Mouse (Mus musculus): Measurements from ENCODE around the gene Dennd1a. TPM values are rescaled to one million over a fixed set of nuclear protein-coding genes. Genes with fewer than 3 reads are reported as not detected.
A peak's percentile ranks its signal among the peaks of the same experiment; 100 is the strongest.

Dennd1a gene
- total RNA-seq, 2 experiments from 2014 or later, result 75.0 to 78.2 TPM

- DNase-seq (ENCODE audit: low spot score in 2 of 2), result no peak
Measured at GRCm38 (mm10) chr2:37782002-37782401, 505.2 kb downstream of the Dennd1a start.

GRCm38 (mm10) chr2:37781421-37781820 is 505.8 kb downstream of the Dennd1a start:
- no peak for DNase-seq (ENCODE audit: low spot score in 2 of 2)

GRCm38 (mm10) chr2:37780270-37780929 is 506.8 kb downstream of the Dennd1a start:
- no peak for DNase-seq (ENCODE audit: low spot score in 2 of 2)

GRCm38 (mm10) chr2:37777958-37778720 is 509.1 kb downstream of the Dennd1a start:
- no peak for DNase-seq (ENCODE audit: low spot score in 2 of 2)

GRCm38 (mm10) chr2:37776611-37777411 is 510.4 kb downstream of the Dennd1a start:
- no peak for DNase-seq (ENCODE audit: low spot score in 2 of 2)

- no peak for DNase-seq (ENCODE audit: low spot score in 2 of 2)
Measured at GRCm38 (mm10) chr2:37776016-37776415, 511.2 kb downstream of the Dennd1a start, which contains the start of gene Crb2. Crb2 (plus strand) TSS chr2:37776249.

GRCm38 (mm10) chr2:37774571-37774970 is 512.6 kb downstream of the Dennd1a start:
- peak in 1 of 2 experiments; percentile 50 for DNase-seq (ENCODE audit: low spot score in 2 of 2)

- peak; percentile 90 to 94 for DNase-seq (ENCODE audit: low spot score in 2 of 2)
Measured at GRCm38 (mm10) chr2:37771618-37772285, 515.4 kb downstream of the Dennd1a start.

GRCm38 (mm10) chr2:37769793-37770192 is 517.4 kb downstream of the Dennd1a start:
- DNase-seq (ENCODE audit: low spot score in 2 of 2), result no peak

- peak in 1 of 2 experiments; percentile 34 for DNase-seq (ENCODE audit: low spot score in 2 of 2)
Measured at GRCm38 (mm10) chr2:37768903-37769302, 518.3 kb downstream of the Dennd1a start.

GRCm38 (mm10) chr2:37767739-37768138 is 519.5 kb downstream of the Dennd1a start:
- DNase-seq (ENCODE audit: low spot score in 2 of 2), result no peak

GRCm38 (mm10) chr2:37767080-37767547 is 520.1 kb downstream of the Dennd1a start:
- DNase-seq (ENCODE audit: low spot score in 2 of 2), result peak; percentile 73 to 82

GRCm38 (mm10) chr2:37766027-37766761 is 521.0 kb downstream of the Dennd1a start:
- no peak for DNase-seq (ENCODE audit: low spot score in 2 of 2)

GRCm38 (mm10) chr2:37765082-37765483 is 522.1 kb downstream of the Dennd1a start:
- DNase-seq (ENCODE audit: low spot score in 2 of 2), result peak; percentile 64 to 82

- no peak for DNase-seq (ENCODE audit: low spot score in 2 of 2)
Measured at GRCm38 (mm10) chr2:37764514-37764913, 522.7 kb downstream of the Dennd1a start.

- DNase-seq (ENCODE audit: low spot score in 2 of 2), result no peak
Measured at GRCm38 (mm10) chr2:37763638-37764037, 523.6 kb downstream of the Dennd1a start.

GRCm38 (mm10) chr2:37760633-37761032 is 526.6 kb downstream of the Dennd1a start:
- DNase-seq (ENCODE audit: low spot score in 2 of 2), result no peak

- DNase-seq (ENCODE audit: low spot score in 2 of 2), result peak in 1 of 2 experiments; percentile 26
Measured at GRCm38 (mm10) chr2:37758343-37759015, 528.7 kb downstream of the Dennd1a start.

GRCm38 (mm10) chr2:37757784-37758183 is 529.4 kb downstream of the Dennd1a start:
- no peak for DNase-seq (ENCODE audit: low spot score in 2 of 2)

GRCm38 (mm10) chr2:37757016-37757415 is 530.2 kb downstream of the Dennd1a start:
- DNase-seq (ENCODE audit: low spot score in 2 of 2), result no peak
